Mouse (Mus musculus): ENCODE results near the gene Atp8b3.
A peak's percentile ranks its signal among the peaks of the same experiment; 100 is the strongest.

Gene Atp8b3

DNA sequence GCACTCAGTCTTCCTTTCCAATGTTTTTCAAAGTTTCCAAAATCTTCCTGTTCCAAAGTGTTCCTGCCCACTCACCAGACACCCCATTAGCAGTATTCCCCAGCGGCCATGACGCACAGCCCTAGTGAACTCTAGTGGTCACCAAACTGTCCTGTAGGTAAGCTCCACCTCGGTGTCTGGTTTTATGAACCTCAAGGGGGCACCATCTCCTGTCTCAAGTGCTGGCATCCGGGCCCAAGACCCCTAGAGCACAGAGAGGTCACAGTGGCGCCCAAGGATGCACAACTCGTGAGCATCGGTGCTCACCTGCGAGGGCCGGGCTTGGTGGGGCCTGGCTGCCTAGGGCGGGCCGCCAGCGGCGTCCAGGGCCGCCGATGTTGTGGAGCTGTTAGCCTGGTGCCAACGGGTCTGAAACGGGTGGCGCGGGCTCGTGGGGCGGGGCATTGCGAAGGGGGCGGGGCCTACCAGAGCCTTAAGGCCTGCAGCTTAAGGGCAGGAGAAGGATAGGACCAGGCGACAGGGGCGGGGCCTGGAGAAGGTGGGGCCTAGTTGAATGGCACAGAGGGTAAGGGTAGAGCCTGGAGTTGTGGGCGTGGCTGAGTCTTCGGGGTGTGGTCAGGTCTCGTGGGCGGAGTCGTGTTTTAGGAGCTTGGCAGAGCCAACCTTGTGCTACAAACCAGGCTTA lies at the start of gene Atp8b3:
Gene Atp8b3 (minus strand): TSS at position 415 of the 685 bp plus-strand sequence.
- DNase-seq = peak; percentile 89

DNA sequence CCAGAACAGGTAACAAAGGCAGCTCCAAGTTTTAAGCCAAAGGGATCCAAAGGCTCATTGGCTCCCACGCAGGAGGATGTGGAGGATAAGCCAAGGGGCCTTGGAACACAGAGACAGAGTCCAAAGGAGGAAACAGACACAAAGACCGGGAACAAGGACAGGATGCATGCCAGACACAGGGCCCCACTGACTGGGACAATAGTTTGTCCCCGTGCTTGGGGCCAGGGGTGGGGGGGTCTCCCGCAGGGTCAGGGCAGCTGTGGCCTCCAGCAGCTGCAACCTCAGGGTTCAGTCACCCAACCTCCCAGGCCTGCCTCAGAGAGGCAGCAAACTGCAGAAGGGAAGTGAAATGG lies 48.4 kb upstream of the Atp8b3 start:
- peak; percentile 55 for DNase-seq

DNA sequence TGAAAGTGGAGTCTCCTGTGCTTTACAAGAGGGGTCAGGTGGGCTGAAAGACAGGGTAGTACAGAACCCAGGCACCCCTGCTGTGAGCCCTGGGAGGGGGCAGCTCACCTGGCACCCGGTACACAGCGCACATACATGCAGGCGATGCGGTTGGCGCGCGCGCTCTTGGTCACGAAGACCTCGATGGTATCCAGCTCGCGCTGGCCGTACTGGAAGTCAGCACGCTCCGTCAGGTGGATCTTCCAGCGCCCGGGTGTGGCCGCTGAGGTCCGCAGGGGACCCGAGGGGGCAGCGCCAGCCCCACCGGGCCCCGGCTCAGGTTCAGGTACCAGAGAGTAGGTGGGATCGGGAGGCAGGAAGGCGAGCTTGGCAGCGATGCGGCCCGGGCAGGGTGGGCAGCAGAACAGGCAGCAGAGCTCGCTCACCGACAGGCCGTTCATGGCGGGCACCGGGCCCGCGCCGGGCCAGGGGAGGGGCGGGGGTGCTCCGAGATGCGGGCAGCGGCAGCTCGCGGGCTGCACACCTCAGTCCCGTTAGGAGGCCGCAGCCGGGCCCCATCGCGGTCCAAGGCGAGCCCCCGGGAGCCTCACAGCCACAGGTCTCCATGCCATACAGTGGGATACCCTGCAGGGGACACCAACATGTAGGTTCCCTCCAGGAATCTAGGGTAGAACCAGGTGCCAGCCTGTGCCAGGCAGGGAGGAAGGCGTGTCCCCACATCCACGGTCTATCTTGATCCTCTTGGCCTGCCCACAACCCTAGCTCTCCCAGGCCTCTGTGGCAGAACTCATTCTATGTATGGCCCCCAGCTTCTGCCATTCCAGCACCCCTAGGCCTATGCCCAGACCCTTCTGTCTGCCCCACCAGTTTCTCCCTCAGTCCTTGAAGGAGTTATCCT lies 47.7 kb upstream of the Atp8b3 start:
- DNase-seq = no peak

DNA sequence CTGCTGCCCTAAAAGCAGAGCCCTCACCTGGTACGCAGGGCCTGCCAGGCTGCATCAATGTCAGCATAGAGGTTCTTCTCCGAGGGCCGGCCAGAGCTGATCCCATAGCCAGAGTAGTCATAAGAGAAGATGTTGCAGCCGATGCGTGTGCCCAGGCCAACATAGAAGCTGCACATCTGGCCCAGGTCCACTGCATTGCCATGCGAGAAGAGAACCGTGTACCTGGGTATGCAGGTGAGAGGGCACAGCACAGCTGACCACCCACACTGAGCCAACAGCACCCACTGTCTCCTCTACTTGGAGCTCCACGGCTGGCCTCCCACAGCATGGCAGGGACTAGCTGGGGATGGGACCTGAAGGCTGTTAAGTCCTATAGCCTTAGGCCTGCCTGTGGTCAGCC lies 46.7 kb upstream of the Atp8b3 start:
- no peak for DNase-seq

DNA sequence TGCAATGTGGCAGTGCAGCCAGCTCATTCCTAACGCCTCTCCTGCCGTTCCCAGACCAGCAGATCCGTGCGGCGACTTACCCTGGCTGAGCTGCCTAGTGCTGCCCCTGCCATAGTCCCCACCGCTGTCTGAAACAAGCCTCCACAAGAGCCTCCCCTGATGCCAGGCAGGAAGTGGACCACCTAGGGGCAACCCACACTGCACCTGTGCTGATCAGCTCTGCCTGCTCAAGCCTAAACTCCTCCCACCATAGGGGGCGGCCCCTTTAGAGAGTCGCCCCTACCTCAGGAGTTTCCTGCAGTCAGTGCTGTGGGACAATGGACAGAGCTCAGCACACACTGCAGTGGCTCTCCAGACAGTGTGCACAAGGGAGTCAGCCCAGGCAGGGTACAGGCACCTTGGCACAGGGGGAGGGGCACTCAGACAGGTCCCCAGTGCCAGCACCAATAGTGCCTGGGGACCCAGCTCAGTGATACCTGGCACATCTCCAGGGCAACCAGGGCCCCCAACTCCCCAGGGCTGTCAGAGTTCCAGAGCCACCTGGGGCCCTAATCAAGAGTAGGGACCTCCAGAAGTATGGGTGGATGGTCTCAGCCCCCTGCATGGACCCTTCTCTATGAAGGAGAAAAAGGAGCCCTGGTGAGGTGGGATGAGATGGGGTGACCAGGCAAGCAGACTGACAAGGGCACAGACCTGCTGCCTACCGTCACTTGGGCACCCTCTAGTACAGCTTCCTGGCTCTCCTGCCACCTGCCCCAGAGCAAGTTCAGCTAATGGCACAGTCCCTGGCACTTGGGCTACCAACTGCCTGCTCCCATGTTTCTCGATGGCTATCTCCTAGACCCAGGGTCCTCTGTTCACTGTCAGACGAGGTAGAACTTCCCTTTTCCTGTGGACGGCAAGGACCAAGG lies 46.0 kb upstream of the Atp8b3 start:
- DNase-seq = no peak

DNA sequence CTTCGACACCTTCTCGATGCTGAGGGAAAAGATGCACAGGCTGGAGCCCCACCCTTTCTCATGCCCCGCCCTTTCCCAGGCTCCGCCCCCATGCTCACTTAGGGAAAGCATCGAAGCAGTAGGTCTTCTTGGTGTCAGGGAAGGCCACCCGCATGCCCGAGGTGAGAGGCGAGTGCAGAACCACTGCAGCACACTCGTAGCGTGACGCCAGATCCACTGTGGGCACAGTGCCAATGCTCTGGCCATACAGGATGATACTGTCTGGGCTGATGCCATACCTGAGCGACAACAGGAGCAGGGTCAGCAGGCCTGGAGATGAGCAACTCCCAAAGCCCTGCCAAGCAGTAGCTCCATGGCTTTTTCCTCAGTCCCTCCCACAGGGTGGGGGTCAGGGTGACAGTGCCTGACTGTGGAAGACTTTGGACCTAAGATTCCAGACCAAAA lies 45.1 kb upstream of the Atp8b3 start:
- peak; percentile 82 for DNase-seq

DNA sequence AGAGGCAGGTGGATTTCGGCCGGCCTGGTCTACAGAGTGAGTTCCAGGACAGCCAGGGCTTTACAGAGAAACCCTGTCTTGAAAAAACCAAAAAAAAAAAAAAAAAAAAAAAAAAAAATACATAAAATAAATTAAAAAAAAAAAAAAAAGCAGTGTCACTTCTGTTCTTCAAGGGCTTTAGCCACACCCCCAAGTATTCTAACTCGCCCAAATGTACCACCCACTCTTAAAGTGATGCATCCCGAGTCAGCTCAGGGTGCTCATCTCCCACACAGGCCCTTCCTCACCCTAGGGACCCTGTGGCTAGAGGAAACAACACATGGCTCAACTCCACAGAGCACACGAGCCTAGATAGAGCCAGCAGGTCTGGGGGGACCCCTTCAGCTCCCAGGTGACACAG lies 44.1 kb upstream of the Atp8b3 start:
- DNase-seq = no peak

DNA sequence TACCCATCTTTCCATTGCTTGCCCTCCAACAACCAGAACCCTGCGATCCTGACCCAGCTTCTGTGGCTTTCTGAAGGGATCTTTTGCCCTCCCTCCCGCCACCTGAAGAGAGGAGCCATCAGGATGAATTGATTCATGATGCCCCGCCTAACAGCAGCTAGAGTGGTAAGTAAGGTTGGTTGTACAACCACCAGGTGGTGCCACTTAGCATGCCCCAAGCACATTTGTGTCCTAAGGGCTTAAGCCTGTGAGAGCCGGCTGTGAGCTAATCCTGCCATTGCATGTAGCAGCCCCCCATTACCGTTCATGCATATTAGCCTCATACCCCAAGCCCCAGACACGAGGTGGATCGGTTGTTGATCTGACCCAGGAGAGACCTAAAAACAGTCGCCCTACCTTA lies 40.0 kb upstream of the Atp8b3 start:
- DNase-seq = peak; percentile 71

DNA sequence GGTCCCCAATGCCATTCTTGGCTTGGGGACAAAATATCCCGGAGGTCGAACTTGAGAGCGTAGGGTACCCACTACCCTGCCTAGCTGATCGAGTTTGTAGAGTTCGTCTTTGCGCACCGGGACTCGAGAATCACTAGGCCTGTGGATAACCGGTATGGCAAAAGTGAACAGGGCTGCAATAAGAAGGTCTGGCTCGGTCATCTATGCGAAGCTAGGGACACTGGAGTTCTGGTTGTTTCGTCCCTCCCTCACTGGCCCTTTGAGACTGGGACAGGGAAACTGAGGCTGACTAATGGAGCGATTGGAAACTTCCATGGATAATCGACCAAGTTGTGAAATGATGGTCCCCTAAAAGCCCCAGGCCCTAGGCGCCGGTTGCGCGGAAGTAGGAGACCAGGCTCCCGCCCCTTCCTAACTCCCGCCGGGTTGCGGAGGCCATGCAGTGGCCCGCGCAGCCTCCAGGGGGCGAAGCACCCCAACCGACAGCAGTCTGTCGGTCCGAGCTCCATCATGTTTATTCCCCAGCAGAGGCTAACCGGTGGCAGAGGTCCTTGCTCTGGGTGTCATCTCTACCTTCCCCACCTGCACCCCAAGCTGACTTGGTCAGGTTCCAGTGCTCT lies 39.3 kb upstream of the Atp8b3 start:
- peak; percentile 83 for DNase-seq

DNA sequence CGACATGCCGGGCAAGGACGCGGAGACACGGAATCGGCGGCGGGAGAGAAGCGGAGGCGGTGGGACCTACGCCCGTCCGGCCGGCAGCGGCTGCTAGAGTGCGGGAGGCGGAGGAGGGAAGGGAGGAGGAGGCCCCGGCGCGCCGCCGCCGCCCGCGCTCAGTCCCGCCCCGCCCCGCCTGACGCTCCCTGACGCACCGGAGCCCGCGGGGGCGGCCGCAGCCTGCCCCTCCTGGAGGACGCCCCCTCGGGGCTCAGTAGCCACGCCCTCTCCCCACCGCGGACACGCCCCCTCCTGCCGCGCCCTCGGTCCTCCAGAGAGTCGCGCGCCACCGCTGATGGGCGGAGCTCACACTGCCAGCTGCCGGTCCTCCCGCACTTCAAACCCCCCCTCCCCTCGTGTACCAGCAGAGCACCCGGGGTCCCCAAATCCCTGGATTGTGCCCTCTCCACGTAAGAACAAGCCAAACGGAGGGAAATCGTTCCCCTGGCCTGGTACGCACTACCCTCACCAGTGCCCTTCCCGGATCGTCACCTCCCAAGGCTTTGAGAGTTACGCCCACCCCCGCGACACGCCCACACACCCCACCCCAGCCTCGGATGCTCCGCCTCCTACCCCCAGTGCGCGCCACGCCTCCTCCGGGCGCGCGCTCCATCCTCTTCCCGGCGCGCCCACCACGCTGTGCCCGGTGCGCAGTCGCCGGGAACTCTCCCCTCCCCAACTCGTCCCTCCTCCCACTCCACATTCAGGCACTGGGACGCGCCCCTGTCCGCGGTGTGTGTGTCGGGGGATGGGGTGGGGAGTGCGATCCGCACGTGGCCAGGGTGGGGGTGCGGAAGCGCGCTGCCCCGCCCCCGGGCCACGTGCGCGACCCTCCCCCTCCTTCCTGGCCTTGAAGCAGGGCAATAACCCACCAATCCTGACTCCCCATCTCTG lies 38.5 kb upstream of the Atp8b3 start, which contains the start of gene Klf16:
Gene Klf16 (minus strand): TSS at position 127 of the 936 bp plus-strand sequence.
- DNase-seq = peak; percentile 97

DNA sequence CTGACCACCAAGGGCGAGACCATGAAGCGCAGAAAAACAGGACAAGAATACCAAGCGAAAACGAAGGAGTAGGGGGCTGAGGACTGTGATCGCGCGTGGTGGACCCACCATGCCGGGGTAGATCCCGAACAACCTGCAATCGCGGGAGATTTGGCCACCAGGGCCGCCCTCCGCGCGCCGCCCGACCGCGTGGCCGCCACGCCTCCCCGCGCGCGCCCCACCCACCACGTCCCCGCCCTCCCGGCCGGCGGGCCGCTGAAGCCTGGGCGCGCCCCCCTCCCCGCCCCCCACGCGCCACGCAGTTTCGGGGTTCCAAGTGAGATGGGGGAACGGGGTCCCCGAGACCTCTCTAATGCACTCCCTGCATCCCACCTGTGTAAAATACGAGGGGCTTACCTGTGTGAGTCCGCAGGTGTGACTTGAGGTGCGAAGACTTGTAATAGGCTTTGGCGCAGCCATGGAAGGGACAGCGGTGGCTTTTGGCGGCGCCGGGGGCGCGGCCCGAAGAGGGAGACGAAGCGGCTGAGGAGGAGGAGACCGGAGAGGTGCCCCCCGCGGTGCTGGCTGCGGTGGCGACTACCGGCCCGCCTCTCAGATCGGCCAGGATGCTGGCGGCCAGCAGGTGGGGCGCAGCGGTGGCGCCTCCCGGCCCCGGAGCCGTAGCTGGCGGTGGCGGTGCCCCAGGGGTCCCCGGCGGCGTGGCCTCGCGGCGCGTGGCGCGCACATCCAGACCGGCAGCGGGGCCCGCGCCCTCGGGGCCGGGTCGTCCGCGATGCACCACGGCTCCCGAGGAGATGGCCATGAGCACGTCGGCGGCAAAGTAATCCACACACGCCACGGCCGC lies 37.6 kb upstream of the Atp8b3 start:
- DNase-seq = peak; percentile 57

DNA sequence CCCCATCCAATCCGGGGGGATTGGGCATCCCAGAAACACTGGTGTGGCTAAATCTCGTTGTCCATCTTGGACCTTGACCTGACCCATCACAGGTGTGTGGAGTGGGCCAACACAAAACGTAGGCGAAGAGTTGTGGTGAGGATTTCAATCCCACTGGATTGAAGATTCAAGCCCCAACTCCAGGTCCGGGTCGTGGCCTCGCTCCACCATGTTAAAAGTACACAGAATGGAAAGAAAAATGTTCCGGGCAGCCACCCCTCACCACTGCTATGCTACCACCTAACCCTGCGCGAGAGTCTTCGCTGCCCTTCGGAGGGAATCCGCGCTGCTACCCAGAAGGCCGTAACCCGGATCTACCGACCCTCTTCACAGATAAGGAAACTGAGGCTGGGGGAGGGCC lies 37.0 kb upstream of the Atp8b3 start:
- no peak for DNase-seq

DNA sequence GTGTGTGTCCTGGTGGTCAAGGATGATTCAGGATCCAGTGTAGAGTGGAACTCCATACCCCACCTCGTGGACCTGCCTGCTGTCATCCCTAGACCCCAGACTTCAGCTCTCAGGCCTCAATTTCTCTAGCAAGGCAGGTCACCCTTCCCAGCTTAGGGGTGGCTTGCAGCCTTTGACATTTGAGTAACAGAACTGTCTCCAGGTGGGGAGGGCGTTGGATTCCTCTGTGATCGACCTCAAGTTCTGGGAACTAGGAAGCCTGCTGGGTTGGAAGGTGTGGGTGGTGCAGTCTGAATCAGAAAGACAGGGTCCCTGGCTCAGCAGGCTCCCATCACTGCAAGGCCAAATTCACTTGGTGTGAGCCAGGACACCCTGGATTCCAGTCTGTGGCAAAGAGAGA lies 36.0 kb upstream of the Atp8b3 start:
- DNase-seq = no peak

DNA sequence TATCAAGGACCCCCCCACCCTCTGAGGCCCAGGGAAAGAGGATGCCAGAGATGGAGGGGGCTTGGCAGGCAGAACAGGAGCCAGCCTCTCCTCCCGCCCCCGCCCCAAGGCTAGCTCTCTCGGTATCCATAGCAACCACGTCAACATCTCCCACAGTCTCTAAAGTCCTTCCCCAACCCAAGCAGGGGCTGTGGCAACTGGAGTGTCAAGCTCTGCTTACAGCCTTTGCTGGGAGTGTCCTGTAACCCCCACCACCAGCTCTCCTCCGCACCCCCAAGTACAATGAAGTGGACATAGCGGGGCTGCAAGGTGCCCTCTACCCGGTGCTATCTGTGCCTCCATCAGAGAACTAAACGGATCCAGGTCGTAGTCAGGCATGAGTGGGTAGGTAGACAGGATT lies 35.0 kb upstream of the Atp8b3 start:
- DNase-seq = no peak

DNA sequence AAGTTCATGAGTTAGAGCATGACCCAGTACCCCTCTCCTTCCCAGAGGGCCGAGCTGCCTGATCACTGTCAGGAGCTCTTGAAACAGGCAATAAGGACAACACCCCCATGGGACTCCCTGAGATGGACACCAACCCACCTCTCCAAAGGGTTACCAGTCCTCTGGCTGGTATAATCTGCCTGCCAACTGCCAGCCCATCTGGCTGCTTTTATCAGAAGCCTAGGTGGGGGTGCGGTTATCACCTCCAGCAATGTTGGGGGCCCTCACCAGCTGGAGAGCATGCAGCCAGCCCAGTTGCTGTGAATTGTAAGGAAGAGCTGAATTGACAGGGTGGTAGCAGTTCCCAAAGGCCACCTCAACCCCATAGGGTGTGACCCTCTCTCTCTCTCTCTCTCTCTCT lies 33.6 kb upstream of the Atp8b3 start:
- no peak for DNase-seq

DNA sequence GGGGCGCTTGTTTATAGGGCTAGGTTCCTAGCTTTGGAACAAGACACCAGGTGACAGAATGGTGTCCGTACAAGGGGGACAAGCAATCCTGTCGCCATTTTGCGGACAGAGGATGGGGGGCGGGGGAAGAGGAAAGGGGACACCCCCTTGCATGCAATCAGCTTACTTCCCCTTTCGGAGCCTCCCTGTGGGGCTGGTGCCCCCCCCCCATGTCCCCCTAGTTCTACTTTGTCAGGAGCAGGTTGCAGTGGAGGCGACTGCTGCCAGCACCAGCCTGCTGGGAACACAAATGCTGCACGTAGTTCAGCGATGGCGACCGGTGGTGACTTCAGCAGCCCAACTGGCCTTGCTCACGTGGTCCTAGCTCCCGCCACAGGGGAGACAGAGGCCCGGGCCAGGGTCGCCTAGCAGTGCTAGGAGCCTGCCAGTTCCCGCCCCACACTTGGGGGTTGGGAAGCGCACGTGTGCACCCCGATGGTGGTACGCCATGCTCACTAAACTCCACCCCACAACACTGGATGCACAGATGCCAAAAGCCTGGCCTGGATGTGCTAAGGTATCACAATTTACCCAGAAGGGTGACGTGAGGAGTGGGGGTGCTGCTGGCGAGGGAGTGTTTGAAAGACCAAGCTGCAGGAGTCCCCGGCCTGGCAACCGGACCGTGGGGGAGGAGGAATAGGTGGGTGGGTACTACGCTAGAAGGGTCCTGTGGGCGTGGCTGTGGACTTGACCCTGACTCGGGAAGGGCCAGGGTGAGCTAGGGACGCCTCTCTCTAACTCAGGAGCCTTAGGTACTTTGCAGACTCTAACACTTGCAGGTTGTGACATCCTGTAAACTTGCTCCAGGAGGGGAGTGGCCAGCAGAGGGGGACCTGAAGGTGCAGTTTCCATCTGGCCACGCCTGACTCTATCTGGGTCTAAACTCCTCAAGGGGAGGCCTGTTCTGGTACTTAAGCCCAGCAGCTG lies 32.2 kb upstream of the Atp8b3 start:
- DNase-seq = no peak

DNA sequence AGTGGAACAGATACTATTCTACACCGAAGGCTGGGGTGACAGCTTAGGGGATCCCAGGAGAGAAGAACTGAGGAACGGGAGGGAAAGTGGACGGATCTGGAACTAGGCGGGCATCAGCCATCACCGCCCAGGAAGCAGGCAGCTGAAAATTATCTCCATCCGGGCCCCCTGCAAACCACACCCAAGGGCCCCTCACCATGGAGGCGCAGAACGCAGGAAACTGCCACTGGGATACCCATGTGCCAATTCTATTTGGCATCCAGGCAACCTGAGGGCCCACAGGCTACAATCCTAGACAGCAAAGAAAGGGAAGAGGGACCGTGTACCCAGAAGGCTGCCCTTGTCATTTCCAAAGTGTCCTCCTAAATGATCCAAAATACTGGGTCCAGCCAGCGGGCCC lies 31.5 kb upstream of the Atp8b3 start:
- DNase-seq = no peak

DNA sequence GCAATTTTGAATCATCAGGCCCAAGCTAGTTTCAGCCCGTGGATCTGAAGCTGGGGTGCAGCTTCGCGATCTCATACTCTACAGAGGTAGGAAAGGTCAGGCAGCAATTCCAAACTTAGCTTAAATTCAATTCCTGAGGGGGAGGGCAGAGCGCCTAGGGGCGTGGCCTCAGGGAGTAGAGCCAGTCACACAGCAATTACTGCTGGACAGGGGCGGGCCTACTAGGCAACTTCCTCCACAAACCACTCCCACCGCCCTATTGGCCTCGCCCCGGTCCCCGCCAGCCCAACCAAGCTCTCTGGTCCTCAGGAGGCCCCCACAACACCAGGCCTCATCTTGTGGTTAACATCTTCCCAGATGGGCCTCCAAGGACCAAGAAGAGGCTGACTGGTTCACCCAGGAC lies 30.7 kb upstream of the Atp8b3 start:
- DNase-seq = peak; percentile 71

DNA sequence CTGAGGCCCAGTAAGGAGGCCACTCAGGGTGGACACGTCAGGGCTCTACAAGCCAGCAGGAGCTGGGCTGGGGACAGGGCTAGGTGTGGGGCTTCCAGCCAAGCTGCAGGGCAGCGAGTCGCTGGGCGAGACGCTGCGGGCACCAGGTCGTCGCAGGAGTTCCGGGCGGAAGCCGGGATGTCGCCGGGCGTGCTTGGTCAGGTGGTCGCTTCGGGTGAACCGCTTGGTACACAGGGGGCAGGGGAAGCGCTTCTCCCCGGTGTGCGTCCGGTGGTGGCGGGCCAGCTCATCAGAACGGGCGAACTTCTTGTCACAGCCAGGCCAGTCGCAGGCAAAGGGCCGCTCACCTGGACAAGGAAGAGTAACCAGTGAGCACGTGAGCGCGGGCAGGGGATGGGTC lies 30.0 kb upstream of the Atp8b3 start:
- DNase-seq = no peak
